Mouse (Mus musculus) large intestine, adult 2 months (tissue): Measurements from ENCODE around the gene Arxes2. TPM values are rescaled to one million over a fixed set of nuclear protein-coding genes. Genes with fewer than 3 reads are reported as not detected.
"Not testable (repeated sequence)": the region's sequence is repeated elsewhere in the genome, so short reads cannot be mapped to it uniquely, and the experiment has no call there.

ENCODE experiments used
- DNase-seq: peaks from one replicate; pipeline ENCODE4 v3.0.0-alpha.2; 2012; ENCODE audit warnings: low read depth, low spot score
- WGBS: fragments of 180-500 bp; shearing (Covaris S2); methylation state at CpG from one replicate; pipeline ENCODE4 v1.1.7; 2018; 5-methylcytosine and 5-hydroxymethylcytosine counted together
- polyA plus RNA-seq: library from polyadenylated mRNA; depleted of rRNA; stranded (reverse); fragments of >200 nt; gene quantifications from 2 replicates; pipeline ENCODE4 v1.2.3, GENCODE M21; 2012; rRNA removed

Gene Arxes2
- polyA plus RNA-seq, 1 experiment: 0.90 TPM

DNA sequence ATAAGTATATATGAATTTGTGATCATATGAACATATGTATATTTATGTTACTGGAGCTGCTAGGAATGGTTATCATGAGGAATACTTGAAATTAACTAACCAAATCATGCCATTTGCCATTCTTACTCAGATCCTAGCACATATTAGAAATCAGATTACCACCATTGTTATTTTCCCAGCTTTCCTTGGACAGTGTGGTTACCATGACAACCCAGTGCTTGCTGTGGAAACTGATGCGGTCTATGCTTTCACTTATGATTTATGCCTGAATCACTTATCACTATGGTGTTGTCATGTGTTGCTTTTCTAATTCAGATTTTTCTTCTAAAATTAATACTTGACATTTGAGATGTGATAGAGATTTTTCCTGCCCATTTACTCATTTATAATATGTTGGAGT is 36.7 kb downstream of the Arxes2 start:
- WGBS: 70% methylated on average over 1 of the region's 1 CpGs
- DNase-seq: no peak

DNA sequence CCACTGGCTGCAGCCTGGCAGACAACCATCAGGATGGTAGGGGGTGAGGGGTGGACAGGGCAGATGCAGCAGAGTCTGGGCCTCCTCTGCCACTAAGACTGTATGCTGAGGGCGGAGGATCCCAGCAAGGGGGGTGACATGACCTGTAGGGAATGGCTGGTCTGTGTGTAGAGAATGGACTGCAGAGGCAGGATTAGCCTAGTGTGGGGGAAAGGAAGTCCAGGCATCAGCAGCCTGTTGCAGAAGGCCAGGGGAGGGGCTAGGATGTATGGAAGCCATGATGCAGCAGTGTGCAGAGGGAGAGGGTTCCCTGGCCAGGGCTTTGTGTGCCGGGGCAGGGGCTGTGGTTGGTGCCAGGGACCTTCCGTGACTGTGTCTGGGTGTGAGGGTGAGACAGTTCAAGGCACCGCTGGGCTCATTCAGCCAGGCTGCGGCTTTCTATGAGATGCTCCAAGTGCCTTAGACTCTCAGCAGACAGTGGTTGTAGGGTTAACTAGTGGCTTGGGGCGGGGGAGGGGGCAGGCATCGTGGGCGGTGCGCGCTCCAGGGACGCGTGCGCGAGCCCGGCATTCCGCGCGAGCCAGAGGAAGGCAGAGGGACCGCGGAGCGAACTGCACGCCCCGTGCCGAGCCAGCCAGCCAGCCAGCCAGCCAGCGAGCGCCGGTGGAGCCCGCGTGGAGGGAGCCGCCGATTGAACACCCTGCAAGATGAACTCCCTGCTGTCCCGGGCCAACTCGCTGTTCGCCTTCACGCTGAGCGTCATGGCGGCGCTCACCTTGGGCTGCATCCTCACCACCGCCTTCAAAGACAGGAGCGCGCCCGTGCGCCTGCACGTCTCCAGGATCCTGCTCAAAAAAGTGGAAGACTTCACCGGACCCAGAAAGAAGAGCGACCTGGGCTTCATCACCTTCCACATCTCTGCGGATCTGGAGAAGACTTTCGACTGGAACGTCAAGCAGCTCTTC is 39.5 kb downstream of the Arxes2 start, which contains the start of gene Arxes1:
TSS of gene Arxes1 (plus strand) at position 569 of the 965 bp plus-strand sequence.
- not testable (repeated sequence) for DNase-seq
- 2% methylated on average over 18 of the region's 49 CpGs for WGBS

DNA sequence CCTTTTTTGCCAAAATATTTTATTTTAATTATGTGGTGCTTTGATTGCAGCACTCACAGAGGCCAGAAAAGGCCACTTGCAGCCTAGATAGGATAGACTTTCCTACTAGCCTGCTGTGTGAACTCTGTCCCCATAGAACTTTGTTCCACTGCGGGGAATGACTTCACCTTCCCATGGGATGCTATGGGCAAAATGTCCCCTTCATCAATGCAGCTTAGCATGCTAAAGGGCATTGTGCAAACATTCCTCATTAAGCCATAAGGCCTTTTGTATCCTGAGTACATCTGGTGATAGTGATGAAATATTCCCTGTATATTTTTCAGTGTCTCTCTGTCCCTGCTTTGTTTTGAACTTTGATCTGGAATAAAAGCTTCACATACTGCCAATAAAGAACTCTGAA is 50.1 kb downstream of the Arxes2 start:
- no peak for DNase-seq
- 86% methylated on average over 1 of the region's 1 CpGs for WGBS

Other genes starting within 250 kb of the Arxes2 start
- 0.55 and 0.60 TPM in 2 replicates for gene Bhlhb9, start 196.2 kb upstream of the Arxes2 start, polyA plus RNA-seq
- 0.68 and 1.3 TPM in 2 replicates for gene Gprasp2, start 154.8 kb upstream of the Arxes2 start, polyA plus RNA-seq
- 0.26 and 0.37 TPM in 2 replicates for gene Arxes1, start 39.5 kb downstream of the Arxes2 start, polyA plus RNA-seq
- 1.6 and 2.2 TPM in 2 replicates for gene Bex2, start 74.4 kb downstream of the Arxes2 start, polyA plus RNA-seq
- not detected in 2 replicates for gene Nxf3, start 91.4 kb downstream of the Arxes2 start, polyA plus RNA-seq
- gene Bex4, start 145.2 kb downstream of the Arxes2 start, polyA plus RNA-seq: 0.15 and 2.9 TPM in 2 replicates
- gene Tceal8, start 178.5 kb downstream of the Arxes2 start, polyA plus RNA-seq: 2.1 and 5.3 TPM in 2 replicates
- 0.27 and 0.30 TPM in 2 replicates for gene Tceal5, start 210.1 kb downstream of the Arxes2 start, polyA plus RNA-seq
- gene Tceal7, start 221.0 kb downstream of the Arxes2 start, polyA plus RNA-seq: not detected in 2 replicates
- 2.8 and 14.6 TPM in 2 replicates for gene Bex1, start 221.7 kb downstream of the Arxes2 start, polyA plus RNA-seq